Mouse (Mus musculus) natural killer cell, adult 2 months (primary cell): Measurements from ENCODE around the gene Fer.

Experiments used
- DNase-seq, 2 experiments: peaks; one replicate each; pipeline ENCODE4 v3.0.0; 2022; ENCODE audit warnings: low spot score in 2 of 2

The Fer gene

GRCm38 (mm10) chr17:63978794-63979571 lies 116.1 kb downstream of the Fer start:
- DNase-seq, result no peak

GRCm38 (mm10) chr17:63980167-63980566 lies 117.3 kb downstream of the Fer start:
- DNase-seq, result no peak

GRCm38 (mm10) chr17:63988710-63989109 lies 125.8 kb downstream of the Fer start:
- no peak for DNase-seq

GRCm38 (mm10) chr17:63991160-63991559 lies 128.3 kb downstream of the Fer start:
- DNase-seq, result no peak

- no peak for DNase-seq
Measured at GRCm38 (mm10) chr17:63995921-63996320, 133.1 kb downstream of the Fer start.

- DNase-seq, result no peak
Measured at GRCm38 (mm10) chr17:63997643-63998042, 134.8 kb downstream of the Fer start.

GRCm38 (mm10) chr17:64003444-64003843 lies 140.6 kb downstream of the Fer start:
- DNase-seq, result no peak

GRCm38 (mm10) chr17:64005575-64006249 lies 142.8 kb downstream of the Fer start:
- no peak for DNase-seq

- no peak for DNase-seq
Measured at GRCm38 (mm10) chr17:64016606-64017005, 153.7 kb downstream of the Fer start.

GRCm38 (mm10) chr17:64018240-64018639 lies 155.4 kb downstream of the Fer start:
- DNase-seq, result no peak

GRCm38 (mm10) chr17:64018870-64019269 lies 156.0 kb downstream of the Fer start:
- DNase-seq, result no peak

- no peak for DNase-seq
Measured at GRCm38 (mm10) chr17:64019646-64020045, 156.8 kb downstream of the Fer start.

- DNase-seq, result no peak
Measured at GRCm38 (mm10) chr17:64026485-64026884, 163.6 kb downstream of the Fer start.

- DNase-seq, result no peak
Measured at GRCm38 (mm10) chr17:64041771-64042170, 178.9 kb downstream of the Fer start.

- no peak for DNase-seq
Measured at GRCm38 (mm10) chr17:64045326-64045725, 182.5 kb downstream of the Fer start.

- DNase-seq, result no peak
Measured at GRCm38 (mm10) chr17:64046557-64046956, 183.7 kb downstream of the Fer start.

- no peak for DNase-seq
Measured at GRCm38 (mm10) chr17:64050911-64051310, 188.0 kb downstream of the Fer start.

- DNase-seq, result no peak
Measured at GRCm38 (mm10) chr17:64053636-64054035, 190.8 kb downstream of the Fer start.

- DNase-seq, result no peak
Measured at GRCm38 (mm10) chr17:64060529-64060928, 197.7 kb downstream of the Fer start.

- no peak for DNase-seq
Measured at GRCm38 (mm10) chr17:64065243-64065642, 202.4 kb downstream of the Fer start.

GRCm38 (mm10) chr17:64077392-64077791 lies 214.5 kb downstream of the Fer start:
- no peak for DNase-seq

- no peak for DNase-seq
Measured at GRCm38 (mm10) chr17:64084751-64085150, 221.9 kb downstream of the Fer start.

- no peak for DNase-seq
Measured at GRCm38 (mm10) chr17:64085493-64085892, 222.6 kb downstream of the Fer start.
